In genomic region chr2:167201463-167202291, GRCm38 (mm10) we compare ENCODE assay signal across 10 mouse cellular contexts. TPM values are rescaled to one million over a fixed set of nuclear protein-coding genes. Genes with fewer than 3 reads are reported as not detected.
DNase-seq lines count a peak whose midpoint lies in the region; ATAC-seq and TF ChIP-seq lines count a peak whose summit lies in the region.
"Had no signal": no experiment of that assay in that cellular context is flagged by ENCODE, and none has a peak within 500 bp of the region (broad histone marks: within the 10 kb centered on the region; RNA-seq: fewer than 3 reads in every experiment).

No protein-coding gene starts in this region.

- H3K36me3 ChIP-seq in hindbrain, embryonic 11.5 days (ENCODE audit: control insufficient read depth, insufficient read depth, low read length), result no peaks in the 10 kb centered on the region
- H3K36me3 ChIP-seq in intestine, embryonic 15.5 days, result no peaks in the 10 kb centered on the region
- H3K36me3 ChIP-seq: embryonic facial prominence, embryonic 12.5 days; stomach, embryonic 15.5 days had no signal

- TF ChIP-seq CTCF in gastrocnemius, adult 2 months (IDR thresholded peaks at IDR 0.05), result no peak

- peak; percentile 23 to 36 for DNase-seq in cerebellum, postnatal 25 days
- DNase-seq in cerebellum, adult 9-11 months, result no peak
- peak; percentile 69 for DNase-seq in hindbrain, embryonic 11.5 days (ENCODE audit: low spot score)
- DNase-seq in layer of hippocampus, postnatal 36 days, result peak; percentile 76
- peak; percentile 75 for DNase-seq in retina, embryonic 14.5 days (ENCODE audit: low spot score)
- DNase-seq in testis, postnatal 10 days (ENCODE audit: low spot score), result no peak
- no peak for DNase-seq in gastrocnemius, adult 2 months

- H3K9ac ChIP-seq in hindbrain, embryonic 11.5 days (ENCODE audit: low read depth, low read length), result no peak overlapping the region
- no peak overlapping the region for H3K9ac ChIP-seq in intestine, embryonic 15.5 days
- H3K9ac ChIP-seq: embryonic facial prominence, embryonic 12.5 days; stomach, embryonic 15.5 days had no signal

- 0 out of 2 replicates have a peak, but pooled peaks cover 4% of the 10 kb centered on the region for H3K4me1 ChIP-seq in hindbrain, embryonic 11.5 days (replicated peaks; ENCODE audit: control insufficient read depth, insufficient read depth, low read length)
- no peaks in the 10 kb centered on the region for H3K4me1 ChIP-seq in intestine, embryonic 15.5 days (replicated peaks)
- H3K4me1 ChIP-seq: stomach, embryonic 15.5 days had no signal

- intact Hi-C loops in gastrocnemius, adult 2 months (cut with DNase I), result no loop called here

- peak; percentile 44 for ATAC-seq in hindbrain, embryonic 11.5 days (ENCODE audit: low FRiP score)
- no peak for ATAC-seq in intestine, embryonic 15.5 days

- no peaks in the 10 kb centered on the region for H3K27me3 ChIP-seq in hindbrain, embryonic 11.5 days (ENCODE audit: control insufficient read depth, insufficient read depth, low read length)
- H3K27me3 ChIP-seq in intestine, embryonic 15.5 days (replicated peaks), result no peaks in the 10 kb centered on the region
- H3K27me3 ChIP-seq: embryonic facial prominence, embryonic 12.5 days; stomach, embryonic 15.5 days had no signal

- 41% methylated on average over 16 of the region's 16 CpGs for WGBS in hindbrain, embryonic 11.5 days
- WGBS in intestine, embryonic 15.5 days, result 44% methylated on average over 16 of the region's 16 CpGs

- H3K9me3 ChIP-seq in hindbrain, embryonic 11.5 days (ENCODE audit: control insufficient read depth, low read length), result no peaks in the 10 kb centered on the region
- H3K9me3 ChIP-seq in intestine, embryonic 15.5 days, result no peaks in the 10 kb centered on the region
- H3K9me3 ChIP-seq: embryonic facial prominence, embryonic 12.5 days; stomach, embryonic 15.5 days had no signal

- no peak overlapping the region for H3K4me3 ChIP-seq in hindbrain, embryonic 11.5 days (ENCODE audit: low read depth, low read length)
- H3K4me3 ChIP-seq in intestine, embryonic 15.5 days (replicated peaks), result no peak overlapping the region
- no peak overlapping the region for H3K4me3 ChIP-seq in gastrocnemius, adult 2 months
- H3K4me3 ChIP-seq: embryonic facial prominence, embryonic 12.5 days; stomach, embryonic 15.5 days had no signal

- no peak overlapping the region for H3K4me2 ChIP-seq in hindbrain, embryonic 11.5 days (replicated peaks; ENCODE audit: low read depth, low read length)
- no peak overlapping the region for H3K4me2 ChIP-seq in intestine, embryonic 15.5 days (replicated peaks)
- H3K4me2 ChIP-seq: embryonic facial prominence, embryonic 12.5 days; stomach, embryonic 15.5 days had no signal

- H3K27ac ChIP-seq in hindbrain, embryonic 11.5 days (ENCODE audit: low read depth, low read length), result peak overlapping the region; percentile 34
- H3K27ac ChIP-seq in intestine, embryonic 15.5 days, result no peak overlapping the region
- H3K27ac ChIP-seq in gastrocnemius, adult 2 months, result no peak overlapping the region
- H3K27ac ChIP-seq: embryonic facial prominence, embryonic 12.5 days; stomach, embryonic 15.5 days had no signal

RNA-seq across cellular contexts. Expression of gene Kcnb1, which starts 11.7 kb away (rescaled TPM):
- polyA plus RNA-seq in hindbrain, embryonic 11.5 days (2014; fragmentation: Nextera tagmentation; extraction: Ambion mirVana), result 0.66 and 0.69 TPM in 2 replicates
- 100 to 1,000 TPM in 1 of 2 experiments, 10 to 100 TPM in 1; 94.3 to 107 TPM for total RNA-seq in layer of hippocampus, postnatal 36 days (2021)
- polyA plus RNA-seq in intestine, embryonic 15.5 days (2015; fragmentation: Nextera tagmentation; extraction: Ambion mirVana), result 1.1 and 1.7 TPM in 2 replicates
- total RNA-seq in gastrocnemius, adult 2 months (2021), result 10 to 100 TPM; 16.1 to 20.7 TPM

RNA-seq across cellular contexts. Expression of gene Ptgis, which starts 38.7 kb away (rescaled TPM):
- 7.4 and 10.5 TPM in 2 replicates for polyA plus RNA-seq in hindbrain, embryonic 11.5 days (2014; fragmentation: Nextera tagmentation; extraction: Ambion mirVana)
- total RNA-seq in layer of hippocampus, postnatal 36 days (2021), result 1 to 10 TPM in 1 of 2 experiments, under 1 TPM in 1; 0.52 to 1.1 TPM
- 12.0 and 13.4 TPM in 2 replicates for polyA plus RNA-seq in intestine, embryonic 15.5 days (2015; fragmentation: Nextera tagmentation; extraction: Ambion mirVana)
- 1 to 10 TPM; 1.7 to 5.2 TPM for total RNA-seq in gastrocnemius, adult 2 months (2021)

Comparison
In these comparisons a context has a peak if more than half of its experiments do, and no peak if none do; other contexts are left out.
1. DNase-seq: peak in cerebellum, postnatal 25 days (2 of 2), hindbrain, embryonic 11.5 days (single experiment), layer of hippocampus, postnatal 36 days (2 of 2) and retina, embryonic 14.5 days (single experiment); none in cerebellum, adult 9-11 months (single experiment), testis, postnatal 10 days (single experiment) and gastrocnemius, adult 2 months (single experiment).
2. RNA of gene Kcnb1, which starts 11.7 kb away (total RNA-seq): 94.3 to 107 TPM in layer of hippocampus, postnatal 36 days; 16.1 to 20.7 TPM in gastrocnemius, adult 2 months; every median in the first group is over 4 times any median in the second.